Mouse (Mus musculus) ovary, adult 18-20 months (tissue): ENCODE results near the gene Dgcr2.

Source experiments
- DNase-seq: peaks from one replicate; pipeline ENCODE4 v3.0.0; 2022; ENCODE audit warnings: low spot score, mixed read lengths

The Dgcr2 gene

GRCm38 (mm10) chr16:17911052-17911595, 12.8 kb upstream of the Dgcr2 start, which contains the start of gene Ess2:
TSS of gene Ess2 (minus strand) at chr16:17911348.
- peak; percentile 88 for DNase-seq

DNA sequence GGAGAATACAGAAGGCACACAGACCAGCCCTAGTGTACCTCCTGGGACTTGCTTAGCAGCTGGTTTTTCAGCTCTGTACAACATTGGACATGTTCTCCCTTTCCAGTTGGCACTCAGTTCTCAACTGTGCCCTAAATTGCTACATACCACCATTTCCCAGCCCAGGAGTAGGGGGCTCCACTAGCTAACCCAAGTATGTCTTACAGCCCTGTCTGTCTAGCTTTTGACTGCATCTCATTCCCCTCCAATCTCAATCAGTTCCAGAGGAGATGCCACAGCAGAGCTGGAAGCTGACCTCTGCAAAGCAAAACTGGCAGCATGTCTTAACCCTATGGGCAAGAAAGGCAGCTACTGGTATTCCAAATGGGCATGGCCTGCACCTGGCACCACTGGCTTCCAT, 2.3 kb downstream of the Dgcr2 start:
- no peak for DNase-seq

GRCm38 (mm10) chr16:17893923-17894322, 4.4 kb downstream of the Dgcr2 start, which contains the start of gene Tssk1:
TSS of gene Tssk1 (plus strand) at chr16:17894223.
- DNase-seq, result no peak

GRCm38 (mm10) chr16:17892606-17893005, 5.8 kb downstream of the Dgcr2 start:
- DNase-seq, result peak; percentile 51

GRCm38 (mm10) chr16:17891567-17891959, 6.8 kb downstream of the Dgcr2 start, which contains the start of gene Gm20518:
TSS of gene Gm20518 (minus strand) at chr16:17891671.
- DNase-seq, result peak; percentile 96

DNA sequence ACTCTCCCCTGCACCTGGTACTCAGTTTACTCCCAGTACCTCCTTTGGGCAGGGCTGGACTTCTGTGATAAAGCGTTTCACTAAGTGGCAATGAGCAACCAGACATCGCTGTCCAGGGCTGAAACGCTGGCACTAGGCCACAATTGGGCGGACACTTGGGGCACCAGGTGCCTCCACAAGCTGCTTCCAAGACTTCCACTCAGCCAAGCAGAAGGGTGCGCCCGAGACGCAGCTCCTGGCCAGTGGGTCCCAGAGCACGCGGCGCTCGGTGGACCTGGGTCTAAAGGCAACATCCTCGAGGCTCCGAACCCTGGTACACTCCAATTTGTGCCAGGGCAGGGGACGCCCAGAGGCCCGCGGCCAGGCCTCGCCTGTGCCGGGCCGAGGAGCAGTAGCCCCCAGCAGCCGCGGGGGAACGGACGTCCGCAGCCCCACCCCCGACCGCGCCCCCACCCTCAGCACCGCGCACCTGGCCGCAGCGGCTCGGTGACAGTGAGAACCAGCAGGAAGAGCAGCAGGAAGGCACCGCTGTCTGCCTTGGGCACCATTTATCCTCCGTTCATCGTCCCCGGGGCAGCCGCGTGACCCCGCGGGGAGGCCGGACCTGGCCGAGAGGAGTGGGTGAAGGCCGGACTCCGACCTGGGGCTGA, 7.3 kb downstream of the Dgcr2 start:
- peak; percentile 69 for DNase-seq

GRCm38 (mm10) chr16:17890342-17890727, 8.0 kb downstream of the Dgcr2 start:
- DNase-seq, result no peak

GRCm38 (mm10) chr16:17889689-17890341, 8.5 kb downstream of the Dgcr2 start:
- no peak for DNase-seq

DNA sequence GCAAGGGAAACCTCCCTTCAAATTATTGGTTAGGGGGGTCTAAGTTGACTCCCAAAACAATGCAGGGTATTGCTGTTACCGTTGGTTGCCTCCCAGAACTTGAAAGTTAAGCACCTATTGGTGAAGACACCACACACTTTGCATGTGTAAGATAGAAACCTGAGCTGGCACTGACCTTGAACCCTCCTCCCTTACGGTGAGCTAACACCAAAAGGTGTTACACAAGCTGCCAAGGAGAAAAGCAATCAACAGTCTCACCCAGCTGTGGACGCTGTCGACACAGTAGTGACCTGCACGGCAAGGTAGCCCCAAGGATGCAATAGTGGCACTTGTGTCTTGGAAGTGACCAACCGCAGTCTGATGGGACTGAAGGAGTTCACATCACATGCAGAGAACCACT, 14.2 kb downstream of the Dgcr2 start:
- no peak for DNase-seq

DNA sequence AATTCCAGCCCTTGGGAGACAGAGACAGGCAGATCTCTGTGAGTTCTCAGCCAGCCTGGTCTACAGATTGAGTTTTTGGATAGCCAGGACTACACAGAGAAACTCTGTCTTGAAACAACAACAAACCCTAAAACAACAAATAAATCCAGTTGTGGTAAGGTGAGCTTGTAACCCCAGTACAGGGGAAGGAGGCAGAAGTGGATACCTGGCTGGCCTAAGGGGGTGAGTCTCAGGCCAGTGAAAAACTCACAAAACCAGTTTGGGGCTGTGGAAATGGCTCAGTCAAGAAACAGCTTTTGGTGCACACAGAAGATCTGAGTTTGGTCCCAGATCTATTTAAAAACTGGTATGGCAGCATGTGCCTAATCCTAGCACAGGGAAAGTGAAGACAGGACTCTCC, 16.2 kb downstream of the Dgcr2 start:
- no peak for DNase-seq

DNA sequence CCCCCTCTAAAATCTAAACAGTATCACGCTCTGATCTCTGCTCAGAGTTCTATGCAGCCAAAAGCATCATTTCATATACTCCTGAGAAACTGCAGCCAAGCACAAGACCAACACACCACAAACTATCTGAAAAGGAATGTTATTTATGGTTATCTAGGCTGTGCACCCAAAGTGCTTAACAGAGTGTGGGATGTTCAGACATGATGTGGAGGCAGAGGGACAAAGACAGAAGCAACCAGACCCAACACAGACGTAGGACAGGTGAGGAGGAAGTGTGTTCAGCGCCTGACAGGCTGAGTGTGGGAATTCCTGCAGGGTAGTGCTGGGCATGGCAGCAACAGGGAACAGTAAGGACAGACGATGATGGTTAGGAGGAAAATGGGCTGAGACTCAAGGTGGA, 18.8 kb downstream of the Dgcr2 start:
- no peak for DNase-seq

DNA sequence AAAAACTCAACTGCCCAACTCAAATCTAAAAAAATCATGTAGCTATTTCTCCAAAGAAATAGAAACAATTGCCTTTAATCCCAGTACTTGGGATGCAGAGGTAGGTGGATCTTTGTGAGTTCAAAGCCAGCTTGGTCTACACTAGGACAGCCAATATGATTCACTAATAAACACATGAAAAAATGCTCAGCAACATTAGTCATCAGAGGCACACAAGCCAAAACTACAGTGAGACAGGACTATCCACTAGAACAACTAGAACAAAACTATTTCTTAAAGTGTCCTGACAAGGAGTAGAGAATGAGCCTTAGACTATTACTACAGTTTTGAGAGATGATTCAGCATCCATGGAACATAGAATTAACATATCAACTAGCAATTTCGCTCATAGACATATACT, 22.3 kb downstream of the Dgcr2 start:
- DNase-seq, result no peak

DNA sequence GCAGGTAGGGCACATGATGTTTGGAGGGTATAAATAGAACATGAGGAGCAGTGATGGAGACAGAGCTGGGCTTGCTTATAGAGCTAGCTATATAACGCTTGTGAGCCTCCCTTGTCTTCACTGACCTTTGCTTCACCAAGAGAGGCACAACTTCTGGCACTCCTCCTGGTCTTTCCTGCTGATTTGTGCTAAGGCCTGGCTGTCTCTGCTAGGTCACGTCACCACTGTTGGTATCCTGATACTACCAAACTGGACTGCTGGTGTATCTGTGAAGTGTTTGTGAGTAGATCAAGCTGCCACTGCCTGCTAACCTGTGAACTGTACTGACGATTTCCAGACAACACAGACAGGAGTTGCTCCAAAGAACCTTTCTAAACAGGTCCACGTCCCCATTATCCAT, 23.2 kb downstream of the Dgcr2 start:
- DNase-seq, result no peak

- DNase-seq, result no peak
Observed at GRCm38 (mm10) chr16:17872995-17873394, 25.4 kb downstream of the Dgcr2 start.

DNA sequence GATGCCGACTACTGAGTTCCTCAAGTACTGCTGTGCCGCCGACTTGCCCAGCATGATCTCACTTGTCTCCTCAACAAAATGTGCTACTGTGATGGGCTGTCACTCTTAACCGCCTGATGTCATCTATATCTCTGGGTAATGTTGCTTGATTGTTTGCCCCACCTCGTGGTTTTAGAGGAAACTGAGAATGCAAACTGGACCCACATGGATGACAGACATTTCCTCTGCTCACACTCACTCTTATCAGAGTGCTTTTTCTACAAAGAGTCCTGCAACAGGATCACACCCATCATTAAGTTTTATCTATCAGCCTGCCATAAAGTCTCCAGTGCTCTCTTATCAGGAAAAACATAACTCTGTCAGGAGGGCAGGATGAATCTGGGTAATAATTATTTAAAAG, 27.1 kb downstream of the Dgcr2 start:
- no peak for DNase-seq

DNA sequence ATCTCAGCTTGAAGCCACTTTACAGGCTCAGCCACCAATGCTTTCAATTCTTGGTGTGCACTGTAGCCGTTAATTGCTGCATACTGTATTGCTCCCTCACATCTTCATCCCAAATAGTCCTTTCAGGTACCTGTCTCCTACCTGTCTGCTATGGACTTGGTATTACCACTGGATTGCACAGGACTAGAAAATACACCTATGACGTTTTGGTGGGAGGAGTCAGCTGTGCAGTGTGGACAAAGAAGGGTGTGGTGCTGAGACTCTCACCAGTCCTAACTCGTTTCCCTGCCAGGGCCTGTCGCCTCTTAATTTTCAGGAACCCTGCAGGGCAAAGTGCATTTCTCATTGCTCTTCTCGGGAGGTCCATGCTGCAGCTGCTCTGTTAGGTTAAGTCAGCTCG, 32.6 kb downstream of the Dgcr2 start:
- no peak for DNase-seq

DNA sequence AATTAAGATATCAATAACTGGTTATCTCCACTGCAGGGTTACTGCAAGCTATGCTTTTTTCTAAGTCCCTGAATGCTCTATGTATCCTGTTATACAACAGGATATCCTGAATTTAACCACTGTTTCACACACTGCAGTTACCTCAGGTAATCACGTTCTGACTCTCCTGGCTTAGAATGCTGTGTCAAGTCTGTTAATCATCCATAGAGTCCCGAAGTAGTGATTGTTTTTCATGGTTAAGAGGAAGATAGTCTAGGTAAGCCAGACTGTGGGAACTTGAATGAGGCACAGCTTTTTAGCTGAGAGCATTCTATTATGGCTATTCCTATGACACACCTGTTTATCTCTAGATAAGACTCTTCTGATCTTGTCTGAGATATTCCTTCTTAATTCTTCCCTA, 33.1 kb downstream of the Dgcr2 start:
- no peak for DNase-seq

- DNase-seq, result no peak
Observed at GRCm38 (mm10) chr16:17858592-17858991, 39.8 kb downstream of the Dgcr2 start.

- DNase-seq, result no peak
Observed at GRCm38 (mm10) chr16:17857157-17857556, 41.2 kb downstream of the Dgcr2 start.

DNA sequence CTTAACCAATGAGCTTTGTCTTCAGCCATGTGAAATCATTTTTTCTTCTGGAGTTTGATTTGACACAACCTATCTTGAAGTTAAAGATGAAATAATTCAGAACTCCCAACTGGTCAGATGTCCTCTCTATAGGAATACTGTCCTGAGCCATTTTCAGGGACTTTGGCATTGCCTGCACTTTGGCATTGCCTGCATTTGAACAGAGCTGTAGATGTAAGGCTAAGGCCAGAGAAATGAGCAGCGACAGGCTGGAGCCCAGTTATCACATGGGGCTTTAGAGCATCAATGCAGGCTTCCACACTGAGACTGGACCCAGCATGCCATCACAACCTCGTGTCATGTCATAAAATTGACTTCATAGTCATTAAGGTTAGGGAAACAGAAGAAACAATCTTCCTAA, 45.1 kb downstream of the Dgcr2 start:
- no peak for DNase-seq

- DNase-seq, result no peak
Observed at GRCm38 (mm10) chr16:17851860-17852259, 46.5 kb downstream of the Dgcr2 start.

- DNase-seq, result no peak
Observed at GRCm38 (mm10) chr16:17851331-17851730, 47.0 kb downstream of the Dgcr2 start.

GRCm38 (mm10) chr16:17849486-17849885, 48.9 kb downstream of the Dgcr2 start:
- DNase-seq, result no peak

- no peak for DNase-seq
Observed at GRCm38 (mm10) chr16:17848928-17849327, 49.4 kb downstream of the Dgcr2 start.
